Comparison of ENCODE assay signal across 27 mouse cellular contexts in the genomic region with DNA sequence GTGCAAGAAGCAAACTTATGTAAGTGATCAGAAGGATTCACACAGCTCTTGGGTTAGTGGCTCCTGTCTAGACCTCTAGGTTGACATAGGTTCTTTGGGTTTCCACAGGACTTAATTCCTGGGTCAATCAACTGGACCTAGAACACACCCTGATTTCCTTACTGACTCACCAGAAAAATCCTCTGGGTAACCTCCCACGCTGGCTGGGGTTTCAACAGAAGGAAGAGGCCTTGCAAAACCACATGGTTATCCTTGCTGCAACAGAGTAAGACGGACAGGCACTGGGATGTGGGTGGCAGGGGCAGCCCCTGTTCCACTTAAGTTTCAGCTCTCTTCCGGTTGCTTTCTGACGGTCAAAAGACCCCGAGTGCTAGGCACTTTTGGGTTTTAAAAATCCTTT.
DNase-seq lines count a peak whose midpoint lies in the region; ATAC-seq lines count a peak whose summit lies in the region.
"Had no signal": no experiment of that assay in that cellular context is flagged by ENCODE, and none has a peak within 500 bp of the region (broad histone marks: within the 10 kb centered on the region; RNA-seq: fewer than 3 reads in every experiment).

No protein-coding gene starts in this region.

- no peaks in the 10 kb centered on the region for H3K27me3 ChIP-seq in kidney, embryonic 15.5 days
- H3K27me3 ChIP-seq: embryonic facial prominence, embryonic 15.5 days; intestine, embryonic 15.5 days; limb, embryonic 13.5 days; liver, embryonic 12.5 days; midbrain, embryonic 13.5 days had no signal

- DNase-seq in adrenal gland, adult 8-10 months = peak; percentile 12
- DNase-seq in adrenal gland, adult 18-20 months (ENCODE audit: low spot score in 2 of 2) = no peak
- DNase-seq in 3T3-L1 (ENCODE audit: low read depth, low spot score) = peak; percentile 70
- peak; percentile 31 for DNase-seq in adipocyte (ENCODE audit: low spot score)
- DNase-seq in lung, postnatal 25 days (ENCODE audit: low spot score) = peak; percentile 25
- DNase-seq in left cerebral cortex, adult 9 months (ENCODE audit: low spot score in 2 of 2) = no peak
- DNase-seq in layer of hippocampus, postnatal 10 days (ENCODE audit: low spot score in 2 of 2) = no peak
- DNase-seq: B cell, adult 2 months; cerebellum, adult 9-10 months; gastrocnemius, postnatal 14 days; kidney, adult 8-10 months; kidney, postnatal 14 days; lung, embryonic 14.5 days; right cerebral cortex, postnatal 25 days; thymus, postnatal 14 days had no signal

- no peaks in the 10 kb centered on the region for H3K36me3 ChIP-seq in kidney, embryonic 15.5 days
- H3K36me3 ChIP-seq: embryonic facial prominence, embryonic 15.5 days; forebrain, embryonic 10.5 days; heart, embryonic 10.5 days; hindbrain, embryonic 10.5 days; intestine, embryonic 15.5 days; limb, embryonic 13.5 days; liver, embryonic 12.5 days; midbrain, embryonic 13.5 days had no signal

- H3K9ac ChIP-seq in kidney, embryonic 15.5 days = no peak overlapping the region
- H3K9ac ChIP-seq: embryonic facial prominence, embryonic 15.5 days; intestine, embryonic 15.5 days; limb, embryonic 13.5 days; liver, embryonic 12.5 days; lung, embryonic 14.5 days; midbrain, embryonic 13.5 days had no signal

- ATAC-seq in kidney, embryonic 15.5 days (replicated peaks; ENCODE audit: low FRiP score) = no peak
- ATAC-seq: forebrain, embryonic 16.5 days; hindbrain, embryonic 16.5 days; intestine, embryonic 15.5 days; liver, embryonic 12.5 days; midbrain, embryonic 13.5 days had no signal

- no peak overlapping the region for H3K4me2 ChIP-seq in kidney, embryonic 15.5 days
- H3K4me2 ChIP-seq: embryonic facial prominence, embryonic 15.5 days; intestine, embryonic 15.5 days; limb, embryonic 13.5 days; liver, embryonic 12.5 days; lung, embryonic 14.5 days; midbrain, embryonic 13.5 days had no signal

- 83% methylated on average over 5 of the region's 5 CpGs for WGBS in kidney, embryonic 15.5 days

- no peak overlapping the region for H3K4me3 ChIP-seq in kidney, embryonic 15.5 days (replicated peaks)
- H3K4me3 ChIP-seq: embryonic facial prominence, embryonic 15.5 days; forebrain, embryonic 10.5 days; heart, embryonic 10.5 days; hindbrain, embryonic 10.5 days; intestine, embryonic 15.5 days; layer of hippocampus, adult 2 months; limb, embryonic 13.5 days; liver, embryonic 12.5 days; midbrain, embryonic 13.5 days had no signal

- H3K9me3 ChIP-seq in kidney, embryonic 15.5 days (replicated peaks) = no peaks in the 10 kb centered on the region
- H3K9me3 ChIP-seq: embryonic facial prominence, embryonic 15.5 days; forebrain, embryonic 10.5 days; heart, embryonic 10.5 days; hindbrain, embryonic 10.5 days; intestine, embryonic 15.5 days; limb, embryonic 13.5 days; liver, embryonic 12.5 days; midbrain, embryonic 13.5 days had no signal

- H3K4me1 ChIP-seq in kidney, embryonic 15.5 days = no peaks in the 10 kb centered on the region
- H3K4me1 ChIP-seq: embryonic facial prominence, embryonic 15.5 days; forebrain, embryonic 10.5 days; heart, embryonic 10.5 days; hindbrain, embryonic 10.5 days; intestine, embryonic 15.5 days; limb, embryonic 13.5 days; liver, embryonic 12.5 days; midbrain, embryonic 13.5 days had no signal

- no peak overlapping the region for H3K27ac ChIP-seq in kidney, embryonic 15.5 days
- H3K27ac ChIP-seq: embryonic facial prominence, embryonic 15.5 days; forebrain, embryonic 10.5 days; heart, embryonic 10.5 days; hindbrain, embryonic 10.5 days; intestine, embryonic 15.5 days; layer of hippocampus, adult 2 months; limb, embryonic 13.5 days; liver, embryonic 12.5 days; midbrain, embryonic 13.5 days had no signal

Comparison
In these comparisons a context has a peak if more than half of its experiments do, and no peak if none do; other contexts are left out.
1. DNase-seq: peak in adrenal gland, adult 8-10 months (single experiment), 3T3-L1 (single experiment), adipocyte (single experiment) and lung, postnatal 25 days (single experiment); none in adrenal gland, adult 18-20 months (0 of 2), left cerebral cortex, adult 9 months (0 of 2) and layer of hippocampus, postnatal 10 days (0 of 2).